Mouse (Mus musculus) lung, postnatal 0 days (tissue): ENCODE data around the gene Siva1. TPM values are rescaled to one million over a fixed set of nuclear protein-coding genes. Genes with fewer than 3 reads are reported as not detected.
A peak's percentile ranks its signal among the peaks of the same experiment; 100 is the strongest.

Experiments used
- ATAC-seq: fragments of 200-750 bp; cut with Nextera tagmentation; 2 replicates; pipeline ENCODE4 v1.8.0; 2017; ENCODE audit warnings: moderate library complexity
- DNase-seq: peaks from one replicate; pipeline ENCODE4 v3.0.0-alpha.2; 2016; ENCODE audit warnings: low spot score
- H3K27ac ChIP-seq: fragments of 300-500 bp; sonication (generic); 2 replicates; pipeline ENCODE4 v1.5.1; 2014; ENCODE audit warnings: antibody characterized with exemption, mild to moderate bottlenecking, low read length, mixed read lengths
- H3K27me3 ChIP-seq: fragments of 300-500 bp; sonication (generic); replicated peaks from 2 replicates; pipeline ENCODE4 v1.6.1; 2014; ENCODE audit warnings: low read length, mixed read lengths; ENCODE audit not compliant: insufficient read depth
- H3K36me3 ChIP-seq: fragments of 300-500 bp; sonication (generic); 2 replicates; pipeline ENCODE4 v1.6.1; 2014; ENCODE audit warnings: low read length, mixed read lengths; ENCODE audit not compliant: insufficient read depth
- H3K4me1 ChIP-seq: fragments of 300-500 bp; sonication (generic); 2 replicates; pipeline ENCODE4 v1.6.1; 2014; ENCODE audit warnings: antibody characterized with exemption, low read depth, low read length, mixed read lengths; ENCODE audit not compliant: insufficient read depth
- H3K4me2 ChIP-seq: fragments of 300-500 bp; sonication (generic); replicated peaks from 2 replicates; pipeline ENCODE4 v1.6.1; 2014; ENCODE audit warnings: low read depth, mild to moderate bottlenecking, low read length, moderate library complexity, mixed read lengths
- H3K4me3 ChIP-seq: fragments of 300-500 bp; sonication (generic); 2 replicates; pipeline ENCODE4 v1.5.1; 2014; ENCODE audit warnings: low read depth, low read length
- H3K9ac ChIP-seq: fragments of 300-500 bp; sonication (generic); replicated peaks from 2 replicates; pipeline ENCODE4 v1.6.1; 2014; ENCODE audit warnings: low read depth, mild to moderate bottlenecking
- H3K9me3 ChIP-seq: fragments of 300-500 bp; sonication (generic); 2 replicates; pipeline ENCODE4 v1.6.1; 2016; ENCODE audit warnings: low read length, mixed read lengths
- CTCF ChIP-seq: IDR thresholded peaks from 2 replicates; pipeline ENCODE4 v1.5.1; 2016; ENCODE audit warnings: antibody characterized with exemption, mild to moderate bottlenecking
- EP300 ChIP-seq: IDR thresholded peaks from 2 replicates; pipeline ENCODE4 v1.6.1; 2016; ENCODE audit warnings: antibody characterized with exemption, mild to moderate bottlenecking, control low read depth
- WGBS: fragments of 180-500 bp; shearing (Covaris S2); extraction: QIAGEN DNeasy Blood & Tissue Kit; methylation state at CpG from one replicate; pipeline ENCODE4 v1.1.7; 2014; 5-methylcytosine and 5-hydroxymethylcytosine counted together
- polyA plus RNA-seq: library from polyadenylated mRNA; unstranded; fragments of >200 nt; fragmentation: Nextera tagmentation; extraction: Ambion mirVana; gene quantifications from 2 replicates; pipeline ENCODE4 v1.2.1, GENCODE M21; 2015

Gene Siva1
- polyA plus RNA-seq, 1 experiment from 2014 or later = 152 TPM

GRCm38 (mm10) chr12:112609031-112609430 is 35.4 kb upstream of the Siva1 start:
- H3K4me3 ChIP-seq = no peak overlapping the region
- WGBS = 89% methylated on average over 10 of the region's 10 CpGs
- DNase-seq = no peak
- H3K36me3 ChIP-seq = peaks cover 9% of the 10 kb centered on the region; the same call in 1 of the 2 replicates
- no peaks in the 10 kb centered on the region for H3K9me3 ChIP-seq
- no peak for TF ChIP-seq EP300
- no peak for TF ChIP-seq CTCF
- no peak overlapping the region for H3K9ac ChIP-seq
- no peak overlapping the region for H3K27ac ChIP-seq
- no peak overlapping the region for H3K4me2 ChIP-seq
- 0 out of 2 replicates have a peak, but pooled peaks cover 2% of the 10 kb centered on the region for H3K4me1 ChIP-seq
- no peaks in the 10 kb centered on the region for H3K27me3 ChIP-seq
- ATAC-seq = no peak

GRCm38 (mm10) chr12:112616668-112617067 is 27.8 kb upstream of the Siva1 start:
- TF ChIP-seq CTCF = no peak
- TF ChIP-seq EP300 = no peak
- Histone ChIP-seq H3K4me3 (no peak overlapping the region), H3K27me3 (no peaks in the 10 kb centered on the region), H3K9me3 (no peaks in the 10 kb centered on the region), H3K4me2 (no peak overlapping the region), H3K4me1 (peaks cover 6% of the 10 kb centered on the region), H3K9ac (no peak overlapping the region), H3K27ac (no peak overlapping the region), H3K36me3 (no peaks in the 10 kb centered on the region; the same call in 1 of the 2 replicates)
- WGBS = 43% methylated on average over 9 of the region's 9 CpGs
- ATAC-seq (no peak), DNase-seq (no peak)

- Histone ChIP-seq H3K4me2 (no peak overlapping the region), H3K4me3 (no peak overlapping the region), H3K9ac (no peak overlapping the region), H3K36me3 (no peaks in the 10 kb centered on the region), H3K27me3 (no peaks in the 10 kb centered on the region), H3K27ac (no peak overlapping the region), H3K4me1 (peaks cover 6% of the 10 kb centered on the region), H3K9me3 (no peaks in the 10 kb centered on the region)
- ATAC-seq (no peak), DNase-seq (peak; percentile 50)
- TF ChIP-seq CTCF (no peak), EP300 (no peak)
- WGBS = 73% methylated on average over 11 of the region's 11 CpGs
These were observed 27.3 kb upstream of the Siva1 start for GRCm38 (mm10) chr12:112617184-112617583.

GRCm38 (mm10) chr12:112617898-112618380 is 26.5 kb upstream of the Siva1 start:
- TF ChIP-seq CTCF (peak; percentile 90), EP300 (no peak)
- H3K4me3 ChIP-seq = no peak overlapping the region
- H3K27me3 ChIP-seq = peaks cover 4% of the 10 kb centered on the region; the same call in 1 of the 2 replicates
- peaks cover 6% of the 10 kb centered on the region for H3K4me1 ChIP-seq
- ATAC-seq (peak; percentile 51), DNase-seq (peak; percentile 85)
- no peak overlapping the region for H3K9ac ChIP-seq
- no peak overlapping the region for H3K4me2 ChIP-seq
- no peaks in the 10 kb centered on the region for H3K36me3 ChIP-seq
- 15% methylated on average over 8 of the region's 8 CpGs for WGBS
- H3K27ac ChIP-seq = no peak overlapping the region
- no peaks in the 10 kb centered on the region for H3K9me3 ChIP-seq

- H3K27me3 ChIP-seq = peaks cover 4% of the 10 kb centered on the region; the same call in 1 of the 2 replicates
- no peak for DNase-seq
- H3K4me2 ChIP-seq = peak overlapping the region; percentile 90
- peak overlapping the region; percentile 64 for H3K27ac ChIP-seq
- no peaks in the 10 kb centered on the region for H3K9me3 ChIP-seq
- TF ChIP-seq CTCF (no peak), EP300 (no peak)
- H3K4me3 ChIP-seq = peak overlapping the region; percentile 45
- WGBS = 28% methylated on average over 13 of the region's 13 CpGs
- H3K36me3 ChIP-seq = no peaks in the 10 kb centered on the region
- H3K9ac ChIP-seq = 0 out of 2 replicates have a peak overlapping the region, but pooled peaks have one; percentile 12
- ATAC-seq = no peak
- peaks cover 6% of the 10 kb centered on the region for H3K4me1 ChIP-seq
These were observed 25.3 kb upstream of the Siva1 start for GRCm38 (mm10) chr12:112618981-112619685.

- DNase-seq (peak; percentile 83), ATAC-seq (peak; percentile 86)
- no peaks in the 10 kb centered on the region for H3K36me3 ChIP-seq
- peak within 1 kb of the TSS; percentile 45 for H3K4me3 ChIP-seq
- H3K27ac ChIP-seq = peak within 1 kb of the TSS; percentile 72
- TF ChIP-seq EP300 = no peak
- TF ChIP-seq CTCF = no peak
- peak within 1 kb of the TSS; percentile 90 for H3K4me2 ChIP-seq
- WGBS = under 1% methylated on average over 41 of the region's 56 CpGs
- H3K9me3 ChIP-seq = no peaks in the 10 kb centered on the region
- peaks cover 4% of the 10 kb centered on the region; the same call in 1 of the 2 replicates for H3K27me3 ChIP-seq
- peak within 1 kb of the TSS; percentile 29; the same call in 1 of the 2 replicates for H3K9ac ChIP-seq
- peaks cover 6% of the 10 kb centered on the region for H3K4me1 ChIP-seq
These were observed 24.7 kb upstream of the Siva1 start, which contains the start of gene Adssl1 for GRCm38 (mm10) chr12:112619686-112620353. Adssl1 (plus strand) TSS chr12:112620045.
